Mouse (Mus musculus): Measurements from ENCODE around the gene Aldh18a1. TPM values are rescaled to one million over a fixed set of nuclear protein-coding genes. Genes with fewer than 3 reads are reported as not detected.

Aldh18a1 gene
- polyA plus RNA-seq, 1 experiment, result 4.4 TPM

DNA sequence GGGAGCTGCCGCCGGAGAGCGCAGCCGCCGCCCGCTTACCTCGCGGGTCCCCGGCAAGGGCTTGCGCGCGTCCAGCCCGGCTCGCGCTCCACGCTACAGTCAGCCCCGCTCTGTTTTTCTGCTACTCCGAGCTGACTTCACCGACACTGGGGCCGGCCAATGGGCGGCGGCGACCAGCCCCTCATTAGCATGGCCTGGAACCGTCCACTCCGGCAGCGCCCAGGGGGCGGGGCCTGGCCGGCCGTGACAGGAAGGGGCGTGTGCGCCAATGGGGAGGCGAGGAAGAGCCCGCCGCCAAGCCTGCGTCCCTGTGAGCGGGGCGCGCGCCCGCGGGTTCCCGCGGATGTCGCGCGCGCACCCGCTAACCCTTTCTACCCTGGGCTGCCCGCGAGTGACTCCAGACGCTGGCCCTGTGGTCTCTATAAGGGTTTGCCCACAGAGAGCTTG lies 74.6 kb downstream of the Aldh18a1 start, which contains the start of gene Sorbs1:
TSS of gene Sorbs1 (minus strand) at position 148 of the 447 bp plus-strand sequence.
- Histone ChIP-seq H3K27me3 (replicated peaks) (peaks cover 6% of the 10 kb centered on the region), H3K4me3 (replicated peaks) (peak within 1 kb of the TSS; percentile 92), H3K9me3 (no peaks in the 10 kb centered on the region), H3K4me1 (peaks cover 25% of the 10 kb centered on the region), H3K36me3 (replicated peaks; ENCODE audit: low read length) (no peaks in the 10 kb centered on the region)
- no peak for TF ChIP-seq GATA1 (IDR thresholded peaks at IDR 0.05; ENCODE audit: borderline replicate concordance, low read length)
- no peak for TF ChIP-seq FLI1 (IDR thresholded peaks at IDR 0.05; ENCODE audit: low read length)

DNA sequence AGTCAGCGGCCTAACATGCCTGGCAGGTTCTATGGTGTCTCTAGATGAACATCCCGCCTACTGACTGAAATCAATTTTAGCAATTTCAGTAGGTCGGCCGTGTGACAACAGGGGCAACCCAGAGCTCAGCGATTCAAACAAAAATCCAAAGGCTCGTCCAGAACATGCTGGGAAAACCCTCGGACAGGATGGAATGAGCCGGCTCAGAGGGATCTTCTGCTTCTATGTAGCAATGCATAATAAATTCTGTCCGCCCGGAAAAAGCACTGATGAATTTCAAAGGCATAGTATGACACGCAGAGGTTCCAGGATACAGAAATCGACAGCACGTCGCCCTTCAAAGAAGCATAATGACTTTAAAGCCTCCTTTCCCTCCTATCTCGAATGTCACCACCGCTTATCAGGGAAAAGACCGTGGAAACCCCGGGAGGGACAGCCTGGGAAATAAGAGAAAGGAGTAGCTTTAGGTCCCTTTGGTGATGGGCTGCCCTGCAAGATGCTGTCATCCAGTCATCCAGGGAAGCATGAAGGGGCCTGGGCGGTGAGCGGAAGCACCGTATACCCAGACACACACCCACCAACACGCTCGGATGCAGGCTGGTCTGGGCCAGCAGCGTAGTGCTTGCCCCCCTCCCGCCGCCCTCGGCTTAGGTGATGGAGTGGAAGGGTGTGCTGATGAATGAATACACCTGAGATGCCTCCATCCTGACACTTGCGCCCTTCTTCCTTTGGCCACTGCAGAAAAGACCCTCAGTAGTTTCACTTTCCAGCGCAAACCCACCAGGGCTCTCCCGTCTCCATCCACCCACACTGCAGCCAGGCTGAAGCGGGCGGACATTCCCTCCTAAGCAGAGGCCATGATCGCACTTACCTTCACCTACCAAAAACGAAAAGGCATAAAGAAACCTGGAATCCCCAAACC lies 75.5 kb downstream of the Aldh18a1 start:
- peak overlapping the region; percentile 92 for H3K4me3 ChIP-seq (replicated peaks)
- H3K36me3 ChIP-seq (replicated peaks; ENCODE audit: low read length), result no peaks in the 10 kb centered on the region
- H3K9me3 ChIP-seq, result peaks cover 3% of the 10 kb centered on the region
- H3K4me1 ChIP-seq, result peaks cover 25% of the 10 kb centered on the region
- TF ChIP-seq GATA1 (IDR thresholded peaks at IDR 0.05; ENCODE audit: borderline replicate concordance, low read length) (no peak), FLI1 (IDR thresholded peaks at IDR 0.05; ENCODE audit: low read length) (no peak)
- peaks cover 6% of the 10 kb centered on the region for H3K27me3 ChIP-seq (replicated peaks)

- no peak overlapping the region for H3K4me3 ChIP-seq (replicated peaks)
- TF ChIP-seq FLI1 (IDR thresholded peaks at IDR 0.05; ENCODE audit: low read length) (no peak), GATA1 (IDR thresholded peaks at IDR 0.05; ENCODE audit: borderline replicate concordance, low read length) (no peak)
- peaks cover 6% of the 10 kb centered on the region for H3K27me3 ChIP-seq (replicated peaks)
- H3K9me3 ChIP-seq, result peaks cover 8% of the 10 kb centered on the region
- H3K4me1 ChIP-seq, result peaks cover 25% of the 10 kb centered on the region
- H3K36me3 ChIP-seq (replicated peaks; ENCODE audit: low read length), result no peaks in the 10 kb centered on the region
Measured at GRCm38 (mm10) chr19:40511679-40512309, 76.5 kb downstream of the Aldh18a1 start.

GRCm38 (mm10) chr19:40511100-40511439 lies 77.2 kb downstream of the Aldh18a1 start:
- peaks cover 25% of the 10 kb centered on the region for H3K4me1 ChIP-seq
- H3K4me3 ChIP-seq (replicated peaks), result no peak overlapping the region
- peaks cover 6% of the 10 kb centered on the region for H3K27me3 ChIP-seq (replicated peaks)
- TF ChIP-seq FLI1 (IDR thresholded peaks at IDR 0.05; ENCODE audit: low read length) (no peak), GATA1 (IDR thresholded peaks at IDR 0.05; ENCODE audit: borderline replicate concordance, low read length) (no peak)
- peaks cover 8% of the 10 kb centered on the region for H3K9me3 ChIP-seq
- no peaks in the 10 kb centered on the region for H3K36me3 ChIP-seq (replicated peaks; ENCODE audit: low read length)

DNA sequence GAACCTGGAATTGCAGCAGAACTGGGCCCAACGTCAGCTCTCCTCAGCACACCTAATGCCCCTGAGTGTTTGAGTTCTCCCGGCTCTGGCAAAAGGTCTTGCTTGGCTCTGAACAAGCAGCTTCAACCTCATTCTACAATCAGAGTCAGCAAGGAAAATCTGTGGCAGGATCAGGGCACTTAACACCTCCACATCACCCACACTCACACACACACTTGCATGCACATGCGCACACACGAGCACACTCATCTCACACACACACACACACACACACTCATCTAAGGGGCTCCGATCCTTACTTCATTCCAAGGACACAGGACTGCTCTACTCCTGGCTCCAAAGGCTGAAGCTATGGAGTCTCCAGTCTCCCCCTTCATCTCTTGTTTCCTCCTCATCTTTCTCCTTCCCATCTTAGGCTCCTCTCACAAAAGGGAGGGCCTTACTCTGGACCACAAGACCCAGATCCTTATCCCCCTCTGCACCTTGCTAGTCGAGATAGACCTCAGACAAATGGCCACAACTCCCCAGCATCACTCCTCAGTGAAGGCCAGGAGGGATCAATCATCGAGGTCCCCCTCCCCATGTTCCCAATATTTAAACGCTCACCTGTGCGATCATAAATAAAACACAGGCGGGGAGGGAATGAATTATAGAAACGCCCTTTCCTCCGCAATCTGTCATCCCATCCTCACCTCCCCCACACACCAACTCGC lies 77.7 kb downstream of the Aldh18a1 start:
- H3K4me3 ChIP-seq (replicated peaks), result no peak overlapping the region
- H3K9me3 ChIP-seq, result peaks cover 8% of the 10 kb centered on the region
- no peak for TF ChIP-seq FLI1 (IDR thresholded peaks at IDR 0.05; ENCODE audit: low read length)
- peaks cover 6% of the 10 kb centered on the region for H3K27me3 ChIP-seq (replicated peaks)
- H3K4me1 ChIP-seq, result peaks cover 25% of the 10 kb centered on the region
- H3K36me3 ChIP-seq (replicated peaks; ENCODE audit: low read length), result no peaks in the 10 kb centered on the region

GRCm38 (mm10) chr19:40509274-40509673 lies 79.0 kb downstream of the Aldh18a1 start:
- H3K36me3 ChIP-seq (replicated peaks; ENCODE audit: low read length), result no peaks in the 10 kb centered on the region
- H3K4me1 ChIP-seq, result peaks cover 22% of the 10 kb centered on the region
- TF ChIP-seq FLI1 (IDR thresholded peaks at IDR 0.05; ENCODE audit: low read length) (no peak), GATA1 (IDR thresholded peaks at IDR 0.05; ENCODE audit: borderline replicate concordance, low read length) (no peak)
- peaks cover 8% of the 10 kb centered on the region for H3K9me3 ChIP-seq
- peaks cover 6% of the 10 kb centered on the region for H3K27me3 ChIP-seq (replicated peaks)
- no peak overlapping the region for H3K4me3 ChIP-seq (replicated peaks)

DNA sequence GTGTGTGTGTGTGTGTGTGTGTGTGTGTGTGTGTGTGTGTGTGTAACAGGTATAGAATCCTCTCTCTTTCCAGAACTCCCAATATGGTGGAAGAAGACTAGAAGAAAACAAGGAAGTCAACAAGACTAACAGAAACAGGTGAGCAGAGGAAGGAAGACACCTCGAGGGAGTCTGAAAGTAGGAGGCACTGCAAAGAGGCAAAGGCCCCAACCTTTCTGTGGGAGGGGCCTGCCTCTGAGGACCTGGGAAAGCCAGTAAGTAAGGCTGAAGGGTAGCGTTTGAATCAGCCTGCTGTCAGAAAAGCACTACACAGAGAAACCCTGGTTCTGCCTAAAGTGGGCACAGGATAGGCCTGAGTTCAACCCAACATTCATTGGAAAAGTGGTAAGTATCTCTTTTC lies 79.4 kb downstream of the Aldh18a1 start:
- TF ChIP-seq FLI1 (IDR thresholded peaks at IDR 0.05; ENCODE audit: low read length) (no peak), GATA1 (IDR thresholded peaks at IDR 0.05; ENCODE audit: borderline replicate concordance, low read length) (no peak)
- peaks cover 6% of the 10 kb centered on the region for H3K27me3 ChIP-seq (replicated peaks)
- H3K4me3 ChIP-seq (replicated peaks), result no peak overlapping the region
- no peaks in the 10 kb centered on the region for H3K36me3 ChIP-seq (replicated peaks; ENCODE audit: low read length)
- peaks cover 8% of the 10 kb centered on the region for H3K9me3 ChIP-seq
- H3K4me1 ChIP-seq, result peaks cover 18% of the 10 kb centered on the region

- H3K9me3 ChIP-seq, result peaks cover 8% of the 10 kb centered on the region
- peaks cover 5% of the 10 kb centered on the region; the same call in 1 of the 2 replicates for H3K4me1 ChIP-seq
- TF ChIP-seq FLI1 (IDR thresholded peaks at IDR 0.05; ENCODE audit: low read length), result no peak
- TF ChIP-seq GATA1 (IDR thresholded peaks at IDR 0.05; ENCODE audit: borderline replicate concordance, low read length), result no peak
- peaks cover 4% of the 10 kb centered on the region for H3K27me3 ChIP-seq (replicated peaks)
- H3K36me3 ChIP-seq (replicated peaks; ENCODE audit: low read length), result no peaks in the 10 kb centered on the region
- H3K4me3 ChIP-seq (replicated peaks), result no peak overlapping the region
Measured at GRCm38 (mm10) chr19:40506965-40507364, 81.3 kb downstream of the Aldh18a1 start.

- Histone ChIP-seq H3K36me3 (replicated peaks; ENCODE audit: low read length) (no peaks in the 10 kb centered on the region), H3K4me1 (peaks cover 5% of the 10 kb centered on the region; the same call in 1 of the 2 replicates), H3K9me3 (peaks cover 8% of the 10 kb centered on the region), H3K4me3 (replicated peaks) (no peak overlapping the region), H3K27me3 (replicated peaks) (peaks cover 5% of the 10 kb centered on the region)
- TF ChIP-seq FLI1 (IDR thresholded peaks at IDR 0.05; ENCODE audit: low read length), result no peak
- TF ChIP-seq GATA1 (IDR thresholded peaks at IDR 0.05; ENCODE audit: borderline replicate concordance, low read length), result no peak
Measured at GRCm38 (mm10) chr19:40504336-40504735, 83.9 kb downstream of the Aldh18a1 start.

Other genes starting within 250 kb of the Aldh18a1 start
- gene Sorbs1, start 74.7 kb downstream of the Aldh18a1 start, polyA plus RNA-seq (2012; ENCODE audit: insufficient read depth, low replicate concordance), result 2.7 TPM in 1 of 2 replicates, not detected in the other
- gene Tctn3, start 23.8 kb upstream of the Aldh18a1 start, polyA plus RNA-seq (2012; ENCODE audit: insufficient read depth, low replicate concordance), result 1.2 and 2.3 TPM in 2 replicates
- gene Entpd1, start 23.9 kb upstream of the Aldh18a1 start, polyA plus RNA-seq (2012; ENCODE audit: insufficient read depth, low replicate concordance), result 1.9 TPM in 1 of 2 replicates, not detected in the other
- 0.18 TPM in 1 of 2 replicates, not detected in the other for gene Cc2d2b, start 160.3 kb upstream of the Aldh18a1 start, polyA plus RNA-seq (2012; ENCODE audit: insufficient read depth, low replicate concordance)
- gene Ccnj, start 242.8 kb upstream of the Aldh18a1 start, polyA plus RNA-seq (2012; ENCODE audit: insufficient read depth, low replicate concordance), result 2.7 and 3.6 TPM in 2 replicates